Mouse (Mus musculus) lung, postnatal 36 days (tissue): ENCODE measurements around the gene Dyrk3.

Source experiments
- DNase-seq: peaks from one replicate; pipeline ENCODE4 v3.0.0; 2022; ENCODE audit warnings: mixed read lengths

Dyrk3 gene

DNA sequence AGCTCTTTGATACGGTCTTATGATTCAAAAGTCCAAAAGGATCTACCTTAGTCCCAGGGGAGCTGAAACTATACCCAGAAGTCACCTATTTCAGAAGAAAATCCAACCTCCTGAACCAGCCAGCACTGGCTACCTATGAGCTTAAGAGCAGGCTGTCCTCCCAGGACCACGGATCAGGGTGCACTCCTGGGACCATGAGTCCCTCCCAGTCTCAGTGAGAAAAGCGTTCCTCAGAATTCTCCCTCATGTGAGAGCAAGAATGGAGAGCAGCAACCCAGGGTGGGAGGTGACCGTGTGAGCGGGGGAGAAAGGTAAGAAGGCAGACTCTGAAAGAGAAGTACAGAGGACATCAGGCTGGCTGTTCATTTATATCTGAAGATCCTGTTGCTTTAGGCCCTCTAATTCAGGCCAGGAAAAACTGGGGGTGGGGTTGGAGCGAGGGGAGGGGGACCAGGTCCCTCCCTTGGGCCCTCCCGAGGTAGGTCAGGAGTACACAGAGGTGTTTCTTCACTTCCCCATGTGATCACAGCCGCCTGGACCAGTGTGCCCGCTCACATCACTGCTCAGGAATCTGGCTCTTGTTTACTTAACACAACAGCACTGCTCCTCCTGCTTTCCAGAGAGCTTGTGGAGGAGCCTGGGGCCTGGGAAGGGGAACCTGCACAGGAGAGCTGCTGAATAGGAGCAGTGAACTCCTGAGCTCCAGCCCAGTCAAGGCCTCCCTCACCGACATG lies 30.4 kb downstream of the Dyrk3 start:
- DNase-seq: peak; percentile 87

DNA sequence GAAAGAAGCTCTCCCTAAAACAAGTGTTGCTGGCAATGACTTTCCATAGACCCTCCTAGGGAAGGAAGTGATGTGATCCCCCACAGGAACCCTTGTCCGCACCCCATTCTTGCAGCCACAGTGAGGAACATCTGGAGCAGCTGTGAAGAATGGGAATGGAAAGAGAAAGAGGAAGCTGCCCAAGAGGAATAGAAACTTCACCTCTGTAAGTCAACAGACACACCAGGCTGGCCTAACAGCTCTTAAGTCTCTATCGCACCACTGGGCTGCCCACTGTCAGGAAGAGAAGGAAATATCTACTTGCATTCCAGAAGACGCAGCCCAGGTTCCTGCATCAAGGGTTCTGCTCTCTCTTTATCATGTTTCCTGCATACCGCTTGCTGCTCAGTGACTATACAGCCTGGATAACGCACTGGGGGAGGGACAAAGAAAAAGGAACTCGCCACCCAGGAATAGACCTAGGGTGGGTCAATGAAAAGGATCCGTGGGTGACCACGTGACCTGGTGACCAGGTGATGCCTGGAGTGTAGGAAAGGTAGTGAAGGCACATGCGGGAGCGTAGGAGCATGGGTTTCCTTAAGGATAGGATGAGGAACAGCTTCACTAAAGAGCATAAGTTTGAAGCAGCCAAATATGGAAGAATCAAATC lies 34.2 kb downstream of the Dyrk3 start:
- peak; percentile 44 for DNase-seq

GRCm38 (mm10) chr1:131100808-131101207 lies 37.3 kb downstream of the Dyrk3 start:
- DNase-seq: peak; percentile 43

GRCm38 (mm10) chr1:131097700-131098094 lies 40.4 kb downstream of the Dyrk3 start, which contains the start of gene Mapkapk2:
Gene Mapkapk2, minus strand, starts transcription at chr1:131097826.
- DNase-seq: peak; percentile 96

GRCm38 (mm10) chr1:131096803-131097699 lies 41.1 kb downstream of the Dyrk3 start:
- peak; percentile 81 for DNase-seq

DNA sequence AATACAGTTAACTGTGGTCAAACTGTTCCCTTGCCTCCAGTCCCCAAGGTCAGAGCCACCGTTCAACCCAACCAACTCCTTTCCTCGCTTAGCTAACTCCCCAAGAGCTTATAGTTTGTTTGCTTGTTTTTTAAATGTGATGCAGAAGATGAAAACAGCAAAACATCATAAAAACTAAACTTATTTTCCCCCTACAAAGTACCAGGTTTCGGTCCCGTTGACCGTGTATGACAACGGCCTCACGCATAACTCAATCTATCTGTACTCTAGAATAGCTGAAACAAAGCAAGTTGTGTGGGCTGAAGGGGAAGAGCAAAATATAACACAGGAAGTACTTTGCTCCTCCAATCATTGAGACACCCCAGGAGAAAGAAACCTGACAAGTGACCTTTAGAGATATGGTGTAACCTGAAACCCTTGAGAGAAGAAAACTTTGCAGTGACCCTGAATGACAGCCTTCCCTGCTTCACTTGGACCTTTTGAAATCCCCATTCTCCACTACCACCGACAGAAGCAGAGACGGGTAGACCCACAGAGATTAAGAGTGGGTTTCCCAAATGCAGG lies 41.9 kb downstream of the Dyrk3 start:
- peak; percentile 39 for DNase-seq

DNA sequence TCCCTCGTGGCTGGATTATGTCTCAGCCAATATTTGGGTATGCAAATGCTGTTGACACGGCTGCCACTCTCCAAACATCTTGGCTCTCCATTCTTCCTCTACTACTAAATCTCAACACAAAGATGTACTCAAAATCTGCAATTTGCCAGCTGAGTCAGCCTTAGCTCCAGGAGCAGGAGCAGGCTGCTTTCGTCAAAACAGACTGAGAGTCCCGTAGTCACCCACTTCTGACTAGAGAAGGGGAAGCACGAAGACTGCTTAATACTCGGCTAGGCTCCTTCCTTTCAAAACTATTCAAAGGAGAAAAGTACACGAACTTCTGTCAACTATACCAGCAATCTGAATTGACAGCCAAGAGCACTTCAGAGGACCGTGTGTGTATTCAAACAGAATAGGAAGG lies 42.6 kb downstream of the Dyrk3 start:
- DNase-seq: peak; percentile 74

DNA sequence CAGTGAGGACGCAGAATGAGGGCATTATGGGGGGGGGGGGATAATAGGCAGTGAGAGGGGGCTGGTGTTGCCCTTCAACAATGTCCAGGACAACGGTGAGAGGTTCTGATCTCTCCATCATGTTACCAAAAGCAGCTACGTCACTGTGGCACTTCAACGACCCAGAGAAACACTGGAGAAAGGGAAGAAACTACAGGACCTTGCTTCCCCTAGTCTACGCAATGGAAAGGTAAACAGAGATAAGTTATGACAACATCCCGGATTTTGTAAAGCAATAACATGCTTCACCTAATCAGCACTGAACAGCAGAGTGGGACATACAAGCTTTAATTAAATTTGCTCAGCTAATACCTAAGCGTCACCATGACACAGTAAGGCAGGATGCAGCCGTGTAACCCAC lies 44.3 kb downstream of the Dyrk3 start:
- peak; percentile 32 for DNase-seq

DNA sequence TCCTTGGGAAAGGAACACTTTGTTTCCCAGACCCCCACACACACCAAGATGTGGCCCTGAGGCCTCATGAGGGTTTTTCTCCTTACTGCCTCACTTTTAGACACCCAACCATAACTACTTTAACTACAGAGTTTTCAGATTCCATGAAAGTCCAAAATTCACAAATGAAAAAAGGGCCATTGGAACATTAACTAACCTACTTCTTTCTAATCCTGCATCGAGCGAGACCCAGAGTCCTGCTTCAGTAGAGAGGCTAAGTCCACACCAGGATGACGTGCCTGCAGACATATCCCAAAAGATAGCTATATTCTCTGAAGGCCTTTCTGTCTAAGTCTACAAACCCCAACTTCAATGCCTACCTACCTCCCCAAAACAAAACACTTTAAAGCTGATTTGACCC lies 45.3 kb downstream of the Dyrk3 start:
- no peak for DNase-seq

GRCm38 (mm10) chr1:131092173-131092572 lies 46.0 kb downstream of the Dyrk3 start:
- DNase-seq: peak; percentile 22

DNA sequence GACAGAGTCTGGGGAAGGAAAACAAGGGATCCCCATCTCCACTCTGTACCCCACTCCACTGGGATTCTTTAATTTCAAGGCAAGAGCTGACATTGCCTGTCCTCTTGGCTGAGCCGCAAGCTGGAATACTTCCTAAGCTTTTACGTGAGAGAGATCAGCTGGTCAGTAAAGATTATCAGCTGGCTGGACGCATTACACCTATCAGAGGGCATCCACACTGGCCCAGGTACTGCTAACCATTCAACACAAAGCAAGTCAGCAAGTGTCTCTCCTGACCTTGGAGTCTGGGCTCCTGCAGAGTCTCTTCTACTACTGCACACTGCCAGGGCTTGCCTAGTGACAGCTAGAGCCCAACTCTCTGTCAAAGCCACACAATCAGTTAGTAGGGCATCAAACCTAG lies 46.7 kb downstream of the Dyrk3 start:
- DNase-seq: no peak

GRCm38 (mm10) chr1:131090877-131091276 lies 47.3 kb downstream of the Dyrk3 start:
- peak; percentile 31 for DNase-seq

DNA sequence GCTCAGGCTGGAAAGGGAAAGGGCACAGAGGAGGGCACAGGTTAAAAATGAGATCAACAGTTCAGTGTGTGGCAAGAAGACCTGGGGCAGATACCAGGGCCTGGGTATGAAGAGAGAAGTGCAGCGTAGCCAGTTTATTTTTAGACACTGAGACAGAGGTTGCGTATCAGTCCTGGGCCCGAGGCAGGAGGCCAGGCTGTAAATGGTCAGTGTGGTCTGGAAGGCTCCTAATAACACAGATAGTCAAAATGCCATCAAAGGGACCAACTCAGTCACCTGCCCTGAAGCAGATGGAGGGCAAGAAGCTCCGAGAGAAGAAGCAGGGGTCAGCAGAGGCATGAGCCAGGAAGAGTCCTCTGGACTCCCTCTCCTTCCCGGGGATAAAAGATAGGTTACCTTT lies 47.9 kb downstream of the Dyrk3 start:
- peak; percentile 46 for DNase-seq

DNA sequence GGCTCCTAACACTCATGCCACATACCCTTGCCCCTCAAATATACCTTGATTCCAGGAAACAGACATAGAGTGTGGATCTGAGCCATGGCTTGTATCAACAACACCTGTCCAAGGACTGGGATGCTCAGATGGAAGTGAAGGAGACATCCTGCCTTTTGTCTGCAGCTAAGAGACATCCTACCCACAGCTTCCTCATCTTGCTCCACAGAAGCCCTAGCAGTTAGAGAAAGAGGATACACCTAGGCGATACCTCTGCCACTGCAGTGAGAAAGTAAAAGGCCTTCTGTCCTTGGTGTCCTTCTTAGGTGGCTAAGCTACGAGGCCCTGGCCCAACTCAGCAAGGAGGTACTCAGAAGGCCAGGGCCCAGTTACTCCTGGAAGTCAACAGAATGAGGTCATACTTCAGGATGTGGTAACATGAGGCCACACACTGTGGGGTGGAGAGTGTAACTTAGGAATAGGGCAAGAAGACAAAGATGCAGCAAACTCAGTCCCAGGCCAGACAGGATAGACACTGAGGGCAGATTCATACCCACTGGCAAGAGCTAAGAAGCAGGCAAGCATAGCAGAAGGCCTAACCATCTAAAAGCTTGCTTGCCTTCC lies 48.5 kb downstream of the Dyrk3 start:
- DNase-seq: peak; percentile 73

- DNase-seq: peak; percentile 63
These were observed 49.6 kb downstream of the Dyrk3 start for GRCm38 (mm10) chr1:131088547-131088946.

DNA sequence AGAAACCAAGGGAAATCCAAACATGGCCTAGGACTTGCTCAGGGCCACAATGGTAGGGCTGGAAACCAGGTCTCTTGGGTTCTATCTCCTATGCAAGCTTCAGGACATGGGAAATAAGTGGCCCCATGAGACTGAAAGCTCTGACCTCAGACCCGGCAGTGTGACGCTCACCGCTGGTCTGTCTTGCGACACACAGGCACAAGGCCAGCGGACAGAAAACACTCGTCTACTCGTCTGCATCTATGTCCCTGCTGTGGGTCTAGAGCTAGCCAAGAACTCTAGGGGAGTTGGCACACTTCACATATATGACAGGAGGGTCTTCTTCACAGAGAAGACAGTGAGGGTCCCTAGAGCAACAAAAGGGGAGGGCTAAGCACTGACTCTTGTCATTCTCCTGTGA lies 51.2 kb downstream of the Dyrk3 start:
- peak; percentile 83 for DNase-seq

GRCm38 (mm10) chr1:131085957-131086739 lies 52.0 kb downstream of the Dyrk3 start:
- no peak for DNase-seq

GRCm38 (mm10) chr1:131085272-131085671 lies 52.9 kb downstream of the Dyrk3 start:
- DNase-seq: no peak

GRCm38 (mm10) chr1:131084289-131084688 lies 53.9 kb downstream of the Dyrk3 start:
- peak; percentile 80 for DNase-seq

DNA sequence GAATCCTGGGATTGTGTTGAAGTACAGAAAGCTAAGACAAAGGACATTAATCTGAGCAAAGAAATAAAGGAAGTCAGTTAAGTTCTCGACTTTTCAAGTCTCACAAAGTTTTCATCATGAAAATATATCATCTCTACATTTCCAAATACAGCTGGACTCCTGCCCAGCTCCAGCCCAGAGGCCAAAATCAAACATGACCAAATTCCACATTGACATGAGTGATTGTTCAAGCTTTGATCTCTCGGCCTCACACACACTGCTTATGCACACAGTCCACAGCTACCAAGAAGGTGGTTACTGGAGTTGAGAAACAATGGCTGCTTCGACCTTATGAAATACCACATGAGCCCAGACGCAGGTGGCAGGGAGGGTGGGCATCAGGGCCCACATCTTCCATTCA lies 54.5 kb downstream of the Dyrk3 start:
- peak; percentile 61 for DNase-seq

DNA sequence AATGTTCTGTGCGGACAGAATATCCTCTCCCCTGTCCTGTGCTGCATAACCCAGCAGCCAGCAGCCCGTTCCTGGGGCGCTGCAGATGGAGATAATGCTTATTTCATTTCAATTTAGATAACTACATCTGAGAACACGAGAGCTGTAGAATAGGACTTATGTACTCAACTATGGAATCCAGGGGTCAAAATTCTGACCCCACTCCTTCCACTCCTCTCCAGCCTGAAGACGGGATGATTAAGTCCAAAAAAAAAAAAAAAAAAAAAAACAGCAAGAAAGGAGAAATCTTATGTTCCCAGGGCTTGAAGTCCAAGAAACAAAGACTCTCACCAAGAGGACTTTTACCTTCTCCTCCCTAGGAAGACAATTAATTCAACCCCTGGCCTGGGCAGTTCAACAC lies 55.0 kb downstream of the Dyrk3 start:
- DNase-seq: no peak

DNA sequence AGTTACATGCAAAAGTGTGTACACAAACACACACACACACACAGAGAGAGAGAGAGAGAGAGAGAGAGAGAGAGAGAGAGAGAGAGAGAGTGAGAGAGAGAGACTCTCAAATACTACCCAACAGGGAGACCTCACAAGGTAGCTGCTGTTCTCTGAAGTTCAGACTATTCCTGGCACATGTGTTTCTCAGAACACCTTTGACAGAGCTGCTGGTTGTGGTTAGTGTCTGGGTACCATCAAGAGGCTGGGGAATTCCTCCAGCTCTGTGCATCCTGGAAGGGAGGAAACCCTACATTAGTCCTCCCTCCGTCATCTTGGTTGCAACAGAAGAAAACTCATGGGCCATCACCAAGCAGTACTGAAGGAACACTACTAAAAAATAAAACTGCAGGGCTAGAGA lies 57.5 kb downstream of the Dyrk3 start:
- no peak for DNase-seq
